Mouse (Mus musculus): ENCODE measurements around the gene Pde10a.

DNA sequence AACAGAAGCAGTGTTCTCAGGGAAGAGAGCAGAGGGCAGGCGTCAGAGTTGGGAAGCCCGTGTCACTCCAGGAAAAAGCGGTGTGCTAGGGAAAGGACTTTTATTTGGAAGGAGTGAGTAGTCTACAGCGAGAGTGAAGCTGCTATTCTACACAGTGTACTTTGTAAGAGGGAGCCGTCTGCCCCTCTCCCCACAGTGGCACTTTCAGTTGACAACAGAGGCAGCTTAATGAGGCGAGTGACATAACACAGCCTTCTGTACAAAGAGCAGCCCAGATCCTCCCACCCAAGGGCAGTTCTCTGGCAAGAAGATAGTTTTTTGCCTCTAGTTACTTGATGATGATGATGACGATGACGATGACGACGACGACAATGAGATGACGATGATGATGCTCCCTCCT, 410.4 kb downstream of the Pde10a start:
- TF ChIP-seq CTCF (IDR thresholded peaks at IDR 0.05; ENCODE audit: extremely low read depth, insufficient read length, insufficient replicate concordance, low read depth, low read length) (no peak), POLR2A (IDR thresholded peaks at IDR 0.05; ENCODE audit: low read depth, low read length) (no peak)

All from small intestine, adult 2 months (tissue).